Comparison of ENCODE assay signal across 14 mouse cellular contexts in the genomic region with DNA sequence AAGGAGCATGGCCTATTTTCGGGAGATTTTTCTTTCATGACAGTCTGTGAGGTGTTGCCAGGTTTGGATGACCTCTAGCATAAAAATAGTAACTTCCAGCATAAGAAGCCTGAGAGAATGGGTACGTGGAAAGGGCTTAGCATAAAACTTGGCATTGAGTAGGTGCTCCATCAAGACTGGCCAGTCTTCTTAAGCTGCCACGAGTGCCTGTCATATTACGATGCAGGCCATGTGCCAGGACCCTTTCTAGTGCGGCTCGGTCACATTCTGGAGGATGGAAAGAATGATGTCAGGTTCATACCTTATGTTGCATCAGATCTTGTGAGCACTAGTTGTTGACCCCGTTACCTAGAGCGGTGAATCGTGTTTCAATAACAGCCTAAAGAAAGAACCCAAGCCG.
A peak's percentile ranks its signal among the peaks of the same experiment; 100 is the strongest.
DNase-seq lines count a peak whose midpoint lies in the region; ATAC-seq and TF ChIP-seq lines count a peak whose summit lies in the region.
"Had no signal": no experiment of that assay in that cellular context is flagged by ENCODE, and none has a peak within 500 bp of the region (broad histone marks: within the 10 kb centered on the region; RNA-seq: fewer than 3 reads in every experiment).

No protein-coding gene starts in this region.

- no peak overlapping the region for H3K9ac ChIP-seq in heart, embryonic 16.5 days (ENCODE audit: low read length)
- no peak overlapping the region for H3K9ac ChIP-seq in lung, postnatal 0 days (replicated peaks; ENCODE audit: low read depth)
- H3K9ac ChIP-seq: limb, embryonic 13.5 days; midbrain, embryonic 12.5 days had no signal

- H3K4me2 ChIP-seq in heart, embryonic 16.5 days (ENCODE audit: low read depth, low read length): peak overlapping the region; percentile 30; the same call in 1 of the 2 replicates
- no peak overlapping the region for H3K4me2 ChIP-seq in lung, postnatal 0 days (replicated peaks; ENCODE audit: low read depth, low read length)
- H3K4me2 ChIP-seq: limb, embryonic 13.5 days; midbrain, embryonic 12.5 days had no signal

- H3K9me3 ChIP-seq in heart, embryonic 16.5 days (replicated peaks; ENCODE audit: control insufficient read depth, low read length): no peaks in the 10 kb centered on the region
- H3K9me3 ChIP-seq in lung, postnatal 0 days (ENCODE audit: low read length): no peaks in the 10 kb centered on the region
- H3K9me3 ChIP-seq: limb, embryonic 13.5 days; midbrain, embryonic 12.5 days had no signal

- intact Hi-C loops in heart, postnatal 10 days (cut with DNase I): no loop called here

- TF ChIP-seq EP300 in lung, postnatal 0 days (IDR thresholded peaks at IDR 0.05): no peak

- peak; percentile 46 for DNase-seq in adrenal gland, adult 2 months
- DNase-seq in adrenal gland, postnatal 4 days (ENCODE audit: low spot score in 2 of 2): no peak
- DNase-seq in heart, postnatal 10 days: no peak
- DNase-seq in lung, postnatal 0 days (ENCODE audit: low spot score): peak; percentile 22
- no peak for DNase-seq in lung, adult 2 months
- DNase-seq in ovary, postnatal 10 days (ENCODE audit: low spot score): no peak
- no peak for DNase-seq in embryo, embryonic 10.5 days (ENCODE audit: low spot score)
- DNase-seq: kidney, adult 9 months; thymus, postnatal 25 days had no signal

- H3K27ac ChIP-seq in heart, embryonic 16.5 days (ENCODE audit: low read length): no peak overlapping the region
- no peak overlapping the region for H3K27ac ChIP-seq in lung, postnatal 0 days (ENCODE audit: low read length)
- H3K27ac ChIP-seq: limb, embryonic 13.5 days; midbrain, embryonic 12.5 days had no signal

- 0 out of 2 replicates have a peak, but pooled peaks cover 2% of the 10 kb centered on the region for H3K4me1 ChIP-seq in heart, embryonic 16.5 days (ENCODE audit: control insufficient read depth, insufficient read depth, low read length)
- H3K4me1 ChIP-seq in lung, postnatal 0 days (ENCODE audit: insufficient read depth, low read depth, low read length): no peaks in the 10 kb centered on the region
- H3K4me1 ChIP-seq in lung, adult 2 months (ENCODE audit: control insufficient read depth, insufficient read depth, low read length): no peaks in the 10 kb centered on the region
- H3K4me1 ChIP-seq: midbrain, embryonic 12.5 days had no signal

- no peak for TF ChIP-seq POLR2A in lung, adult 2 months (IDR thresholded peaks at IDR 0.05; ENCODE audit: borderline replicate concordance, extremely low read depth, low read depth, low read length)

- peak; percentile 28 for ATAC-seq in heart, embryonic 16.5 days (replicated peaks; ENCODE audit: extremely low read depth, insufficient read depth, low FRiP score)
- peak; percentile 73 for ATAC-seq in lung, postnatal 0 days
- ATAC-seq: Patski had no signal

- no peaks in the 10 kb centered on the region for H3K27me3 ChIP-seq in heart, embryonic 16.5 days (ENCODE audit: control insufficient read depth, insufficient read depth, low read length)
- no peaks in the 10 kb centered on the region for H3K27me3 ChIP-seq in lung, postnatal 0 days (replicated peaks; ENCODE audit: insufficient read depth, low read length)
- H3K27me3 ChIP-seq: midbrain, embryonic 12.5 days; Patski had no signal

- no peak for TF ChIP-seq CTCF in lung, postnatal 0 days (IDR thresholded peaks at IDR 0.05)
- no peak for TF ChIP-seq CTCF in lung, adult 2 months (IDR thresholded peaks at IDR 0.05; ENCODE audit: insufficient read depth, low read length)

- H3K36me3 ChIP-seq in heart, embryonic 16.5 days (ENCODE audit: control insufficient read depth, insufficient read depth): no peaks in the 10 kb centered on the region
- H3K36me3 ChIP-seq in lung, postnatal 0 days (ENCODE audit: insufficient read depth, low read length): no peaks in the 10 kb centered on the region
- H3K36me3 ChIP-seq: limb, embryonic 13.5 days; midbrain, embryonic 12.5 days had no signal

- WGBS in heart, embryonic 16.5 days: 59% methylated on average over 10 of the region's 10 CpGs
- 70% methylated on average over 10 of the region's 10 CpGs for WGBS in lung, postnatal 0 days
- 65% methylated on average over 10 of the region's 10 CpGs for WGBS in lung, adult 2 months

- no peak overlapping the region for H3K4me3 ChIP-seq in heart, embryonic 16.5 days (ENCODE audit: low read length)
- no peak overlapping the region for H3K4me3 ChIP-seq in lung, postnatal 0 days (ENCODE audit: low read depth, low read length)
- H3K4me3 ChIP-seq in lung, adult 2 months (replicated peaks; ENCODE audit: extremely low read depth, low read depth, low read length): no peak overlapping the region
- H3K4me3 ChIP-seq: limb, embryonic 13.5 days; midbrain, embryonic 12.5 days; myocyte had no signal

Comparison
In these comparisons a context has a peak if more than half of its experiments do, and no peak if none do; other contexts are left out.
1. DNase-seq: peak in adrenal gland, adult 2 months (single experiment) and lung, postnatal 0 days (single experiment); none in adrenal gland, postnatal 4 days (0 of 2), heart, postnatal 10 days (0 of 2), lung, adult 2 months (single experiment), ovary, postnatal 10 days (single experiment) and embryo, embryonic 10.5 days (single experiment).